Mouse (Mus musculus) bone marrow, adult 2 months (tissue): Measurements from ENCODE around the gene Nit2.

Source experiments
- CTCF ChIP-seq: fragments of 200-500 bp; IDR thresholded peaks from 2 replicates; pipeline ENCODE4 v1.5.1; 2011; ENCODE audit warnings: low read length, control low read depth; ENCODE audit not compliant: control insufficient read depth, insufficient read depth
- POLR2A ChIP-seq: fragments of 200-500 bp; IDR thresholded peaks from 2 replicates; pipeline ENCODE4 v1.6.1; 2011; ENCODE audit warnings: low read depth, mild to moderate bottlenecking, control low read depth, low read length, borderline replicate concordance; ENCODE audit not compliant: control insufficient read depth

DNA sequence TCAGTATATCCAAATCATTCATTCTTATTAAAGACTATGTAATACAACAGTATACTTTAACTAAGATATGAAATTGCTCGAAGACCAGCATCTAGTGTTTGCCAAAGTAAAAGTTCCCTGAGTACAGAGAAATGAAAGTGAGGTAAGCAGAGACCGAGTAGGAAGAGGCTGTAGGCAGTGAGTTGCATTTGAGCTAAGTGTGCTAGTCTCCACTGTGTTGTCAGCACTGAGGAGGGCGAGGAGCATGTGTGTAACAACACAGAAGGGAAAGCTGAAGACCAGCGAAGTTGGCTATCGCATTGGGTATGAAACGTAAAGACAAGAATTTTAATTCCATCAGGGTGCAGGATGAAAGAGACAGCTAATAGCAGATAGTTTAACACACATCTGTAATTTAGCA is 33.5 kb downstream of the Nit2 start:
- TF ChIP-seq POLR2A, result no peak
- TF ChIP-seq CTCF, result no peak
